Mouse (Mus musculus) hindbrain, postnatal 0 days (tissue): ENCODE measurements around the gene Sfn. TPM values are rescaled to one million over a fixed set of nuclear protein-coding genes. Genes with fewer than 3 reads are reported as not detected.

Experiments used
- ATAC-seq: fragments of 200-750 bp; cut with Nextera tagmentation; 2 replicates; pipeline ENCODE4 v1.8.0; 2017; ENCODE audit warnings: mild to moderate bottlenecking, moderate TSS enrichment, moderate library complexity
- DNase-seq: peaks from one replicate; pipeline ENCODE4 v3.0.0-alpha.2; 2015; ENCODE audit warnings: low spot score
- H3K27ac ChIP-seq: fragments of 300-500 bp; sonication (generic); 2 replicates; pipeline ENCODE4 v1.5.1; 2014; ENCODE audit warnings: mild to moderate bottlenecking
- H3K27me3 ChIP-seq: fragments of 300-500 bp; sonication (generic); 2 replicates; pipeline ENCODE4 v1.6.1; 2014; ENCODE audit warnings: low read length, mixed read lengths; ENCODE audit not compliant: insufficient read depth
- H3K36me3 ChIP-seq: fragments of 300-500 bp; sonication (generic); 2 replicates; pipeline ENCODE4 v1.6.1; 2014; ENCODE audit warnings: low read length, mixed read lengths; ENCODE audit not compliant: insufficient read depth
- H3K4me1 ChIP-seq: fragments of 300-500 bp; sonication (generic); 2 replicates; pipeline ENCODE4 v1.6.1; 2014; ENCODE audit warnings: antibody characterized with exemption, low read length, mixed read lengths; ENCODE audit not compliant: insufficient read depth
- H3K4me2 ChIP-seq: fragments of 300-500 bp; sonication (generic); 2 replicates; pipeline ENCODE4 v1.6.1; 2014; ENCODE audit warnings: low read depth, mild to moderate bottlenecking, low read length, moderate library complexity, mixed read lengths
- H3K4me3 ChIP-seq: fragments of 300-500 bp; sonication (generic); 2 replicates; pipeline ENCODE4 v1.5.1; 2014; ENCODE audit warnings: low read length
- H3K9ac ChIP-seq: fragments of 300-500 bp; sonication (generic); replicated peaks from 2 replicates; pipeline ENCODE4 v1.6.1; 2014; ENCODE audit warnings: mild to moderate bottlenecking, low read length, moderate library complexity, mixed read lengths
- H3K9me3 ChIP-seq: fragments of 300-500 bp; sonication (generic); 2 replicates; pipeline ENCODE4 v1.6.1; 2016; ENCODE audit warnings: low read length, mixed read lengths
- CTCF ChIP-seq: IDR thresholded peaks from 2 replicates; pipeline ENCODE4 v1.5.1; 2016; ENCODE audit warnings: antibody characterized with exemption, control low read depth, low read depth
- WGBS: fragments of 180-500 bp; shearing (Covaris S2); extraction: QIAGEN DNeasy Blood & Tissue Kit; methylation state at CpG from one replicate; pipeline ENCODE4 v1.1.7; 2014; 5-methylcytosine and 5-hydroxymethylcytosine counted together
- polyA plus RNA-seq: library from polyadenylated mRNA; unstranded; fragments of >200 nt; fragmentation: Nextera tagmentation; extraction: Ambion mirVana; gene quantifications from 2 replicates; pipeline ENCODE4 v1.2.1, GENCODE M21; 2015
- total RNA-seq: library from RNA; depleted of rRNA; stranded (reverse); fragments of >200 nt; gene quantifications from 2 replicates; pipeline ENCODE4 v1.2.3, GENCODE M21; 2014

Sfn gene
- total and polyA plus RNA-seq, 2 experiments from 2014 or later, result 1.4 to 2.8 TPM

DNA sequence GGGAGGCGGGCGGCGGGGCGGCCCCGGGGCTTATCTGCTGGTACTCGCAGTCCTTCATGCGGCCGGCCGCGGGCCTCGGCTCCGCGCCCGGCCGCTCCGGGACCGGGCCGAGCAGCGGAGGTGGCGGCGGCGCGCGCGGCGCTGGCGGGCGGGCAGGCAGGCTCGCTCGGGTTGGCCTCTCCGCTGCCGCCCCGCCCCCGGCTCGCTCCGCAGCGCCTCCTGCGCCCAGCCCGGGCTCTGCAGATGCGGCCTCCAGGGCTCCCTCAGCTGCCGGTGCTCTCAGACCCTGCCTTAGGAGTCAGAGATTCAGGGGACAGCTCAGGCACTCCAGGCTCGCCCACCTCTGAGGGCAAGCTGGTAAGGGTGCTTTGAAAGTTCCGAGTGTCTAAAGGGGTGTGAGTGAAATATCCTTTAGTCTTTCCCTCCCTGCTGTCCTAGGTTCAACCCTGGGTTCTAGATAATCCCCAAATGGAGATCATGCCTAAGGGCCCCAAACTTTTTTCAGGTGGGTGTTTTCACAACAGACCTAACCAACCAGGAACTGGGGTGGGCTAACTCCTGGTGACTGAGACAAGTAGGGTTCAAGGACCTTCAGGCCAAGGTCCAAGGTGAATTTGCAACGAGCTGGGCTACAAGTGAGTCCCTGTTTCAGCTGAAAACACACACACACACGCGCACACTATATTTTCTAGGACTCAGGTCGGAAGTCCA, 31.5 kb upstream of the Sfn start:
- Histone ChIP-seq H3K36me3 (no peaks in the 10 kb centered on the region), H3K27me3 (no peaks in the 10 kb centered on the region), H3K4me1 (peaks cover 19% of the 10 kb centered on the region), H3K27ac (peak overlapping the region; percentile 82), H3K9me3 (no peaks in the 10 kb centered on the region), H3K9ac (peak overlapping the region; percentile 91), H3K4me3 (peak overlapping the region; percentile 90), H3K4me2 (peak overlapping the region; percentile 89)
- ATAC-seq, result peak; percentile 92
- TF ChIP-seq CTCF, result peak; percentile 61
- peak; percentile 91 for DNase-seq
- 20% methylated on average over 19 of the region's 47 CpGs for WGBS

DNA sequence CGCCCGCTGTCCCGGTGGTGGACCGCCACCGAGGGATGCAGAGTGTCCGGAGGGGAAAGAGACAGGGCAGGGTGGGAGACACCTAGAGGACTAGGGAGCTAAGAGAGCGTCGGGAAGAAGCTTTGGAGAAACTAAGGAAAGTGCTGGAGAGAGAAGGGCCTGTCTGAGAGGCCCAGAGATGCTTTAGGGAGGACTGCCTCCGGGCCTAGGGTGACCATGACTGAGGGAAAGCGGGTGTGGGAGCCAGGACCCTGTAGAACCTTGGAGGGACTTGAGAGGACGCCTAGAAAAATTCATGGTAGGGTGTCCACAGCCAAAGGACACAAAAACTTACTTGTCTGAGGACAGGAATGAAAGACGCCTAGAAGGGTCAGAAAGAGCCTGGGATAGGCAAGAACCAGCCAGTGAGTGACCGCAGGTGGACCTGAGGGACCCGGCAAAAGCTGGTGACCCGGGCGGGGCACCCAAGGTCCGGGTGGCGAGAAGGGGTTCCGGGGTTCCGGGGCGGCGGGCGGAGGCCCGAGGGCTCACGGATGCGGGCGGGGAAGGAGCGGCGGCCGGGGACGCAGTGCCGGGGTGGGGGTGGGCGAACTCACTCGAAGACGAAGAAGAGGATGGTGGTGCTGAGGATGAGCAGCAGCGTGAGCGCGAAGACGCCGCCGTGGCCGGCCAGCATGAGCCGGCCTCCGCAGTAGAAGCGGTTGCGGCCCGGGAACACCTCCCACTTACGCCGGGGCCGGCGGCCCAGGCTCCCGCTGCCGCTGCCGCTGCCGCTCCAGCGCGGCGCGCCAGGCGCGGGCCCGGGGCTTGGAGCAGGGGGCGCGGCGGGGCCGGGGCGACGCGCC, 30.7 kb upstream of the Sfn start:
- DNase-seq, result no peak
- WGBS, result under 1% methylated on average over 34 of the region's 69 CpGs

DNA sequence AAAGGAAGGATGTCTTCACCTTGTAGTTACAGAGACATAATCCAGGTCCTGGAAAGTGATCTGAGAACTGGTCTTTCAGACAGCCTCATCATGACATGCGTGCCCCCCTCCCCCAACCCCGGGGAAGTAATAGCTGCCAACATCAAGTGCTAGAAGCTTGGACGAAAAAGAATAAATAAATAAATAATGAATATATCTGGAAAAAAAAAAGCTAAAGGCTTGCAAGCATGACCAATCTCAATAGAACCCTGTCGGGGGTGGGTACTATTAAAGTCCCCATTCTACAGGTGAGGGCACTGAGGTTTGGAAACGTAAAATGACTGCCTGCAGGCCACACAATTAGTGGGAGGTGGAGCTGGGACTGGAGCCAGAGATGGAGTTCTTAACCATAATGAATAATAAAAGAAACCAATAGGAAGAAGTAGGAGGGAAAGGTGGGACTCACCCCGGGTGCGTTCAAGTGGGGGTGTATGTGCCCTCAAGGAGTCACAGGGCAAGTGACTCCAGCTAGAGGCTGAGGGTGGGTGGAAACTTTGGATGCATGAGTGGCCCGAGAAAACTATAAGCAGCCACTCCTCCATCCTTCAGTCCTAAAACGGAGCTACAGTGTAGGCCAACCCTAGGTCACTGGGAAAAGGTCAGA, 29.9 kb upstream of the Sfn start:
- Histone ChIP-seq H3K9me3 (no peaks in the 10 kb centered on the region), H3K9ac (peak overlapping the region; percentile 91), H3K4me1 (peaks cover 19% of the 10 kb centered on the region), H3K36me3 (no peaks in the 10 kb centered on the region), H3K4me2 (peak overlapping the region; percentile 89), H3K27ac (0 out of 2 replicates have a peak overlapping the region, but pooled peaks have one; percentile 82), H3K4me3 (peak overlapping the region; percentile 90), H3K27me3 (no peaks in the 10 kb centered on the region)
- no peak for TF ChIP-seq CTCF
- WGBS, result 27% methylated on average over 9 of the region's 9 CpGs
- DNase-seq, result no peak
- ATAC-seq, result no peak

More for the DNA sequence above, 30.7 kb upstream of the Sfn start:
- peak; percentile 73 for ATAC-seq
- Histone ChIP-seq H3K4me2 (peak overlapping the region; percentile 89), H3K27ac (peak overlapping the region; percentile 82), H3K9me3 (no peaks in the 10 kb centered on the region), H3K9ac (peak overlapping the region; percentile 91), H3K4me3 (peak overlapping the region; percentile 90), H3K36me3 (no peaks in the 10 kb centered on the region), H3K4me1 (peaks cover 19% of the 10 kb centered on the region), H3K27me3 (no peaks in the 10 kb centered on the region)
- TF ChIP-seq CTCF, result no peak

DNA sequence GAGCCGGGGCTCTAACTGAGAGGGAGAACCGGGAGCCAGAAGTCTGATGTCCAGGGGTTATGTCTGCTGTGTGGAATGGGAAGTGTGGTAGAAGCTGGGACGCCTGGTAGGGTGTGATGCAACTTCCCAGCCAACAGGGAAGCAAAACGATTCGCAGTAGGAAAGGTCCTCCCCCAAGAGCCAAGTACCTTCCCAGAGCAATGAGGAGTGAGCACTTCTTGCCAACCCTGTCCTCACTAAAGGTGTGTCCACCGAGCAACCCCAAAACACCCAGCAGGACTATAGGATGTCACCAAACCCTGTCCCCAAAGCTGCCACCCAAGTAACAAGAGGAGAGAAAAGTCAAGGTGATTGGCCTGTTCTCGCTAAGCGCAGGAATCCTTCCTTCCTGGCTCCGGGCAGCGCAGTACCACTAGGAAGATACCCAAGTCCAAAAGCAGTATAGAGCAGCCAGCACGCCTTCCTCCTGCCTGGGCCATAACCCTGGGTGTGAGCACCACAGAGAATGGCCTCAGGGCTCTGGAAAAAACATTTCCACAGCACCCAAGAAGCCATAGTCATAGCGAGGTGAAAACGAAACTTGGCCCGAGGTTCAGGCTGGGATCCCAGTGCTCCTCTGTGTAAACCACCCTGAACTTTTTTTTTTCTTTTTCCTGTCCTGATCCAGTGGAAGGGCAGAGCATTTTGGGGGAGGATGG, 29.3 kb upstream of the Sfn start:
- no peak for DNase-seq
- no peaks in the 10 kb centered on the region for H3K36me3 ChIP-seq
- H3K9me3 ChIP-seq, result no peaks in the 10 kb centered on the region
- ATAC-seq, result no peak
- 0 out of 2 replicates have a peak overlapping the region, but pooled peaks have one; percentile 90 for H3K4me3 ChIP-seq
- peak overlapping the region; percentile 89 for H3K4me2 ChIP-seq
- H3K27ac ChIP-seq, result no peak overlapping the region
- TF ChIP-seq CTCF, result no peak
- H3K9ac ChIP-seq, result 0 out of 2 replicates have a peak overlapping the region, but pooled peaks have one; percentile 5
- H3K27me3 ChIP-seq, result no peaks in the 10 kb centered on the region
- WGBS, result 82% methylated on average over 14 of the region's 14 CpGs
- peaks cover 19% of the 10 kb centered on the region for H3K4me1 ChIP-seq

DNA sequence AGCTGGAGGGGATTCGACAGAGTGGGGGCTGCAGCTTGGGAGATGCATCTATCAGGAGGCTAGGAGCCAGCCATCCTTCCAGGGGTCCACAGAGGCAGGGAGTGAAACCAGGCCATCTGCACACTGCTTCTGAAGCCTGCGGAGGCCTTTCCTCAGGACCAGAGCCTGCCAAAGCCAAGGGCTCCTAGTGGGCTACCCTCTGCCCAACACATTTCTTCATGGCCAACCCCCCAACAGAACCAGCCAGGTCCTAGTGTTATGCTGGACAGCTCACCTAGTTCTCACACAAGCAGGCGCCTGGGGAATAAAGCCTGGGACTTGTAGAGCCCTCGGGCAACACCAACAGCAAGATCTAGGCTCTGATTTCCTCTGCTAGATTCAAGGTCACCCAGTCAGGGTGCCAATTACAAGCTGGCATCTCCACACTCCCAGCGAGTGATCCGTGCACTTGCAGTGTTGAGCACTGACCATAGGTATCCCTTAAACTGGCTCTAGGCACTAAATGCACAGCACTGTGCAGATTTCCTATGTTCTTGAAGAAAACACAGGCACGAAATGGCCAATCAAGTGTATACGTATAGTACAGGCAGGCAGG, 28.5 kb upstream of the Sfn start:
- Histone ChIP-seq H3K9ac (no peak overlapping the region), H3K4me3 (no peak overlapping the region), H3K4me2 (0 out of 2 replicates have a peak overlapping the region, but pooled peaks have one; percentile 89), H3K4me1 (peaks cover 19% of the 10 kb centered on the region), H3K9me3 (no peaks in the 10 kb centered on the region), H3K27ac (no peak overlapping the region), H3K27me3 (no peaks in the 10 kb centered on the region), H3K36me3 (0 out of 2 replicates have a peak, but pooled peaks cover 2% of the 10 kb centered on the region)
- DNase-seq (no peak), ATAC-seq (no peak)
- 81% methylated on average over 8 of the region's 8 CpGs for WGBS
- no peak for TF ChIP-seq CTCF

DNA sequence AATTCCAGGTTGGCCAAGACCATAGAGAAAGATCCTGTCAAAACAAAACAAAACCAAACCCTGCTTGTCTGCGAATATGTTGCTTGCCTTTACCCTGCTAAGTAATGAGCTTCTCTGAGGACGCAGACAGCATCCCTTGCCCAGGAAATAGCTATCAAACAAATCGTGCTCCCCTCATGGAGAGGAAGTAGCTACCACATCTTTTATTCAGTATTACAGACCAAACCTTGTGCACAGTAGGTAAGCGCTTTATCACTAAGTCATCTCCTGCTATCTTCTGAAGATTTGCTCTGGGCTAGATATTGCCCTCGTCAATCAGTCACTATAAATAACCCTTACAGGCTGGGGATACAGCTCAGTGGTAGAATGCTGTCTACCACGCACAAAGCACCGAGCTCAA, 27.2 kb upstream of the Sfn start:
- Histone ChIP-seq H3K4me3 (no peak overlapping the region), H3K9me3 (no peaks in the 10 kb centered on the region), H3K4me2 (no peak overlapping the region), H3K36me3 (peaks cover 10% of the 10 kb centered on the region; the same call in 1 of the 2 replicates), H3K27ac (no peak overlapping the region), H3K9ac (no peak overlapping the region), H3K4me1 (peaks cover 19% of the 10 kb centered on the region), H3K27me3 (no peaks in the 10 kb centered on the region)
- TF ChIP-seq CTCF, result no peak
- WGBS, result 79% methylated on average over 7 of the region's 7 CpGs
- ATAC-seq (no peak), DNase-seq (no peak)
